Mouse (Mus musculus): ENCODE measurements around the gene Creg1.

DNA sequence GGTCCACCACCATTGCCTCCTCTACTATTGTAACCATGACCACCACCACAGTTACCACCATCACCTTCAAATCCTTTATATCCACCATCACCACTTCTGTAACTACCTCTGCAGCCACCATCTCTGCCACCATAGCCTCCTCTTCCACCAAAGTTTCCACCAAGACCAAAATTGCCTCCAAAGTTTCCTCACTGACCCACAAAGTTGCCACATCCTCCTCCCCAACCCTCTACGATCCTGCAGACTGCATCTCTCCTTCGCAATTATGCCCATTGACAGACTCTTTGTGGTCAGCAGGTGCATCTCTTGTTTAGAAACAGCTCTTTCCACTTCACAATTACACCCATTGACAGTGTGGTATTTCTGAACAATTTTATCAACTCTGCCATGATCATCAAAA, 28.7 kb upstream of the Creg1 start:
- TF ChIP-seq CTCF (IDR thresholded peaks at IDR 0.05; ENCODE audit: low read depth) (no peak), EP300 (IDR thresholded peaks at IDR 0.05; ENCODE audit: low read depth) (no peak)
